Mouse (Mus musculus) bone marrow, adult 2 months (tissue): ENCODE measurements around the gene Msx1. TPM values are rescaled to one million over a fixed set of nuclear protein-coding genes. Genes with fewer than 3 reads are reported as not detected.

ENCODE experiments used
- H3K27ac ChIP-seq: fragments of 200-500 bp; 2 replicates; pipeline ENCODE4 v1.5.1; 2012; ENCODE audit warnings: low read depth, mild to moderate bottlenecking, control low read depth, inconsistent platforms, low read length; ENCODE audit not compliant: control insufficient read depth, poor library complexity, insufficient read depth
- H3K4me1 ChIP-seq: fragments of 200-500 bp; 2 replicates; pipeline ENCODE4 v1.6.1; 2011; ENCODE audit warnings: low read length; ENCODE audit not compliant: control insufficient read depth, insufficient read depth
- H3K4me3 ChIP-seq: fragments of 200-500 bp; replicated peaks from 2 replicates; pipeline ENCODE3; 2011; ENCODE audit warnings: mild to moderate bottlenecking, low read depth, low read length, control low read depth; ENCODE audit not compliant: control insufficient read depth
- CTCF ChIP-seq: fragments of 200-500 bp; IDR thresholded peaks from 2 replicates; pipeline ENCODE4 v1.5.1; 2011; ENCODE audit warnings: low read length, control low read depth; ENCODE audit not compliant: control insufficient read depth, insufficient read depth
- POLR2A ChIP-seq: fragments of 200-500 bp; IDR thresholded peaks from 2 replicates; pipeline ENCODE4 v1.6.1; 2011; ENCODE audit warnings: low read depth, mild to moderate bottlenecking, control low read depth, low read length, borderline replicate concordance; ENCODE audit not compliant: control insufficient read depth
- WGBS: fragments of 180-500 bp; shearing (Covaris S2); methylation state at CpG from one replicate; pipeline ENCODE4 v1.1.7; 2018; 5-methylcytosine and 5-hydroxymethylcytosine counted together
- polyA plus RNA-seq: library from polyadenylated mRNA; stranded (reverse); fragments of >200 nt; gene quantifications from 2 replicates; pipeline ENCODE4 v1.2.4, GENCODE M21; 2011; ENCODE audit warnings: low replicate concordance; ENCODE audit not compliant: missing spikeins, insufficient read depth, insufficient read length

Msx1 gene
- polyA plus RNA-seq, result 2.0 TPM in 1 of 2 replicates, not detected in the other

GRCm38 (mm10) chr5:37824461-37824795 lies at the start of gene Msx1:
Gene Msx1, minus strand, starts transcription at chr5:37824583.
- WGBS, result under 1% methylated on average over 36 of the region's 37 CpGs
- Histone ChIP-seq H3K4me3 (no peak within 1 kb of the TSS), H3K27ac (no peak within 1 kb of the TSS; the same call in 1 of the 2 replicates), H3K4me1 (no peaks in the 10 kb centered on the region)
- TF ChIP-seq POLR2A, result no peak
- TF ChIP-seq CTCF, result no peak

- no peak overlapping the region for H3K27ac ChIP-seq
Observed at GRCm38 (mm10) chr5:37865471-37865870, 41.1 kb upstream of the Msx1 start.

GRCm38 (mm10) chr5:37864309-37864708 lies 39.9 kb upstream of the Msx1 start:
- Histone ChIP-seq H3K4me3 (no peak overlapping the region), H3K4me1 (no peaks in the 10 kb centered on the region), H3K27ac (no peak overlapping the region)
- TF ChIP-seq POLR2A (no peak), CTCF (no peak)
- 87% methylated on average over 2 of the region's 2 CpGs for WGBS

More at GRCm38 (mm10) chr5:37865471-37865870, 41.1 kb upstream of the Msx1 start:
- WGBS, result 67% methylated on average over 6 of the region's 6 CpGs
- H3K4me1 ChIP-seq, result no peaks in the 10 kb centered on the region
- TF ChIP-seq CTCF, result no peak
- TF ChIP-seq POLR2A, result no peak
- no peak overlapping the region for H3K4me3 ChIP-seq

GRCm38 (mm10) chr5:37860846-37861245 lies 36.5 kb upstream of the Msx1 start:
- Histone ChIP-seq H3K4me1 (no peaks in the 10 kb centered on the region), H3K4me3 (no peak overlapping the region), H3K27ac (no peak overlapping the region)
- TF ChIP-seq POLR2A (no peak), CTCF (no peak)
- 69% methylated on average over 6 of the region's 6 CpGs for WGBS

- WGBS, result 55% methylated on average over 7 of the region's 7 CpGs
- TF ChIP-seq POLR2A (no peak), CTCF (no peak)
- no peak overlapping the region for H3K4me3 ChIP-seq
- no peak overlapping the region for H3K27ac ChIP-seq
- no peaks in the 10 kb centered on the region for H3K4me1 ChIP-seq
Observed at GRCm38 (mm10) chr5:37860151-37860721, 35.9 kb upstream of the Msx1 start.

- Histone ChIP-seq H3K4me1 (no peaks in the 10 kb centered on the region), H3K27ac (no peak overlapping the region), H3K4me3 (no peak overlapping the region)
- TF ChIP-seq POLR2A, result no peak
- TF ChIP-seq CTCF, result no peak
- 62% methylated on average over 14 of the region's 14 CpGs for WGBS
Observed at GRCm38 (mm10) chr5:37857763-37858545, 33.6 kb upstream of the Msx1 start.

- 31% methylated on average over 5 of the region's 5 CpGs for WGBS
- H3K4me3 ChIP-seq, result no peak overlapping the region
- TF ChIP-seq CTCF, result no peak
- TF ChIP-seq POLR2A, result no peak
- no peaks in the 10 kb centered on the region for H3K4me1 ChIP-seq
- no peak overlapping the region for H3K27ac ChIP-seq
Observed at GRCm38 (mm10) chr5:37856057-37856456, 31.7 kb upstream of the Msx1 start.

GRCm38 (mm10) chr5:37854233-37854632 lies 29.9 kb upstream of the Msx1 start:
- Histone ChIP-seq H3K4me3 (no peak overlapping the region), H3K27ac (no peak overlapping the region), H3K4me1 (no peaks in the 10 kb centered on the region)
- WGBS, result 59% methylated on average over 6 of the region's 6 CpGs
- TF ChIP-seq CTCF (no peak), POLR2A (no peak)
